Mouse (Mus musculus) liver, embryonic 13.5 days (tissue): ENCODE data around the gene Slc15a4. TPM values are rescaled to one million over a fixed set of nuclear protein-coding genes. Genes with fewer than 3 reads are reported as not detected.

ENCODE experiments used
- ATAC-seq: fragments of 200-750 bp; cut with Nextera tagmentation; 2 replicates; pipeline ENCODE4 v1.8.0; 2017; ENCODE audit warnings: low read depth, mild to moderate bottlenecking, moderate number of reproducible peaks, moderate library complexity
- DNase-seq: peaks from one replicate; pipeline ENCODE4 v3.0.0; 2022
- H3K27ac ChIP-seq: fragments of 300-500 bp; sonication (generic); 2 replicates; pipeline ENCODE4 v1.5.1; 2015; ENCODE audit warnings: moderate library complexity, mild to moderate bottlenecking, inconsistent platforms
- H3K27me3 ChIP-seq: fragments of 300-500 bp; sonication (generic); 2 replicates; pipeline ENCODE4 v1.6.1; 2015; ENCODE audit warnings: mild to moderate bottlenecking, inconsistent platforms
- H3K36me3 ChIP-seq: fragments of 300-500 bp; sonication (generic); 2 replicates; pipeline ENCODE4 v1.6.1; 2015; ENCODE audit warnings: mild to moderate bottlenecking, inconsistent platforms
- H3K4me1 ChIP-seq: fragments of 300-500 bp; sonication (generic); replicated peaks from 2 replicates; pipeline ENCODE4 v1.6.1; 2015; ENCODE audit warnings: inconsistent platforms
- H3K4me2 ChIP-seq: fragments of 300-500 bp; sonication (generic); 2 replicates; pipeline ENCODE4 v1.6.1; 2015; ENCODE audit warnings: inconsistent platforms, mild to moderate bottlenecking, moderate library complexity
- H3K4me3 ChIP-seq: fragments of 300-500 bp; sonication (generic); replicated peaks from 2 replicates; pipeline ENCODE4 v1.5.1; 2015; ENCODE audit warnings: mild to moderate bottlenecking, inconsistent platforms
- H3K9ac ChIP-seq: fragments of 300-500 bp; sonication (generic); 2 replicates; pipeline ENCODE4 v1.6.1; 2015; ENCODE audit warnings: mild to moderate bottlenecking, inconsistent platforms
- H3K9me3 ChIP-seq: fragments of 300-500 bp; sonication (generic); replicated peaks from 2 replicates; pipeline ENCODE4 v1.6.1; 2016; ENCODE audit warnings: inconsistent platforms
- WGBS: fragments of 180-500 bp; shearing (Covaris S2); methylation state at CpG from one replicate; pipeline ENCODE4 v1.1.7; 2015; ENCODE audit not compliant: insufficient replicate concordance; 5-methylcytosine and 5-hydroxymethylcytosine counted together
- polyA plus RNA-seq: library from polyadenylated mRNA; unstranded; fragments of >200 nt; fragmentation: Nextera tagmentation; extraction: Ambion mirVana; gene quantifications from 2 replicates; pipeline ENCODE4 v1.2.1, GENCODE M21; 2015

Gene Slc15a4
- polyA plus RNA-seq, 1 experiment from 2014 or later, result 8.7 TPM

DNA sequence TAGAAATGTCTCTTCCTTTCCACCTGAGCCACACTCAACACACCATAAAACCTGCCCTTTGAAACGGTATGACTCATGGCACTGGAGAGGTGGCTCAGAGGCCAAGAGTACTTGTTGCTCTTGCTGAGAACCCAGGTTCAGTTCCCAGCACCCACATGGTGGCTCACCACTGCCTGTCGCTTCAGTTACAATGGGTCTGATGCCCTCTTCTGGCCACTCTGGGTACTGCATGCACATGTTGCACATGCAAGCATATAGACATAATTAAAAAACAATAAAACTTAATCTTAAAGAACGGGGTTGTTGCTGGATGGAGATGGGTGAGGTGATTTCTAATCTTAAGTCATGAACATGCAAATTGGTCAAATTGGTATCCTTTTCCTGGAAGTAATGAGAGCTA lies 7.7 kb upstream of the Slc15a4 start:
- no peak overlapping the region for H3K4me2 ChIP-seq
- no peak for DNase-seq
- H3K27ac ChIP-seq, result no peak overlapping the region

DNA sequence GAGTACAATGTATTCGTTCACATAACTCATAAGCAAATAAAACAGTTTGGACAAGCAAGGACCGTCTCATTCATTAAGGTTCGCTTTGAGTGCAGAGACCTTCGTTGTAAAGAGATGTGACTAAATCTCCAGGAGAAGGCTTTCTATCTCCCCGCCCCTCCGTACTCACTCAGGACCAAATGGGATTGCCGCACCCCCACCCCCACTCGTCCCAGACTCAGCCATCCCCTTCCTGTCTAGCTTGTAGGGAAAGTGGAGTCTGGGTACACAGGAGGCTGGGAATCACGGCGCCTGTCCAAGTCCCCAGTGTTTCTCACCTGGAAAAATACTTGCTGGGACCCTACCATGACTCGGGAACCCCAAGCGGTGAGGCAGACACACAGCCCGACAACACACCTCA lies 6.9 kb upstream of the Slc15a4 start:
- DNase-seq, result no peak
- Histone ChIP-seq H3K9ac (no peak overlapping the region), H3K27ac (no peak overlapping the region), H3K4me1 (no peaks in the 10 kb centered on the region), H3K4me3 (no peak overlapping the region), H3K9me3 (peaks cover 16% of the 10 kb centered on the region), H3K27me3 (no peaks in the 10 kb centered on the region), H3K4me2 (no peak overlapping the region), H3K36me3 (no peaks in the 10 kb centered on the region)
- no peak for ATAC-seq
- WGBS, result 77% methylated on average over 13 of the region's 13 CpGs

More for the DNA sequence above, 7.7 kb upstream of the Slc15a4 start:
- no peak overlapping the region for H3K9ac ChIP-seq
- 75% methylated on average over 3 of the region's 3 CpGs for WGBS
- no peaks in the 10 kb centered on the region for H3K27me3 ChIP-seq
- H3K36me3 ChIP-seq, result no peaks in the 10 kb centered on the region
- no peaks in the 10 kb centered on the region for H3K4me1 ChIP-seq
- H3K9me3 ChIP-seq, result peaks cover 19% of the 10 kb centered on the region
- no peak overlapping the region for H3K4me3 ChIP-seq
- ATAC-seq, result no peak

DNA sequence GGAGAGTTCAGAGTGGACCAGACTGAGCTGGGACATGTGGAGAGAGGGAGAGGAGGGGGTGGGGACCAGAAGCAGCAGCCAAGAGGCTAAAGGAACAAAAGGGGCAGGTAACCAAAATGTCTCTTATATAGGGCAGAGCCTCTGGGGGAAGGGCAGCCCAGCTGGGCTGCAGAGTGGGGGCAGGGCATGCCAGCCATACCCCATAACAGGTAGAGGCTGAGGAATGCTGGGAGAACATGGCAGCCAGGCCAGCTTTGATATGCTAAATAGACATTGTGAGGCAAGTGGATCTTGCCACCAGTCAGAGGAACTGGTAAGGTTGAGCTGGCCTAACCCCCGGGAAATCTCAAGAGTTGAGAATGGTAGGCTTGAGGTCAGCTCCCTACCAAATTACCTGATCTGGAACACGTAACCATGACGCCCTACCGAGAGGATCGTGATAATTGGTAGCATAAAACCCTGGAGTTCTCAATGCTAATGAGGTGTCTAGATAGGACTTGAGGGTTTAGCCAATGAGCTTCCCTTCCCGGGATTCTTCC lies 6.4 kb upstream of the Slc15a4 start:
- no peak overlapping the region for H3K27ac ChIP-seq
- no peaks in the 10 kb centered on the region for H3K27me3 ChIP-seq
- peaks cover 15% of the 10 kb centered on the region for H3K9me3 ChIP-seq
- H3K4me3 ChIP-seq, result no peak overlapping the region
- no peak overlapping the region for H3K9ac ChIP-seq
- 69% methylated on average over 6 of the region's 6 CpGs for WGBS
- DNase-seq (no peak), ATAC-seq (no peak)
- no peaks in the 10 kb centered on the region for H3K36me3 ChIP-seq
- H3K4me1 ChIP-seq, result no peaks in the 10 kb centered on the region
- H3K4me2 ChIP-seq, result no peak overlapping the region

DNA sequence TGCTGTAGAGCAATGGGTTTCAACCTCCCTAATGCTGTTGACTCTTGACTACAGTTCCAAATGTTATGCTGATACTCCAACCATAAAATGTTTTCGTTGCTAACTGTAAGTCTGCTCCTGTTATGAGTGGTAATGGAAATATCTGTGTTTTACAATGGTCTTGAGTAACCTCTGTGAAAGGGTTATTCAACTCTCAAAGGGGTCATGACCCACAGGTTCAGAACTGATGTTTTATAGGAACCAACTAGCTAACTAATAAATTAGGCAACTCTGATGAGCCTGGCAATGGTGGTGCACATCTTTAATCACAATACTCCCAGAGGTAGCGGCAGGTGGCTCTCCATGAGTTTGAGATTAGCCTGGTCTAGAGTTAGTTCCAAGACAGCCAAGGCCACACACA lies 5.5 kb upstream of the Slc15a4 start:
- 62% methylated on average over 2 of the region's 2 CpGs for WGBS
- H3K4me1 ChIP-seq, result no peaks in the 10 kb centered on the region

DNA sequence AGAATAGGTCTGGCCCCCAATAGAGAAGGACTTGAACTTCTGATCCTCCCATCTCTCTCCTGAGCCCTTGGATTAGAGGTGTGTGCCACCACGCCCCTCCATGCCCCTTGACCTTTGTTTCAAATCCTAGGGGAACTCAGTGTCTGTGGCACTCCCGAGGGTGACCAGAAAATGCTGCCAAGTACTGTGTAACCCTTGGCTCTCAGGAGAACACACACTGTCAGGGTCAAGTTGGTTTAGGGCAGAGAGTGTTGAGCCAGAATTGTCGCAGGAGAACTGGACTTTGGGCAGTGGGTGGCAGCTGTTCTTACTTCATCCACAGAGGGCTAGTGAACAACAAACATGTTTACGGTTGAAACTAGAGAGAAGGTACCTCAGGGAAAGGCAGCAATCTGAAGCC lies 4.9 kb upstream of the Slc15a4 start:
- peaks cover 15% of the 10 kb centered on the region for H3K9me3 ChIP-seq
- no peak overlapping the region for H3K9ac ChIP-seq
- H3K4me3 ChIP-seq, result no peak overlapping the region
- H3K27me3 ChIP-seq, result peaks cover 13% of the 10 kb centered on the region
- no peaks in the 10 kb centered on the region for H3K4me1 ChIP-seq
- no peak for DNase-seq
- no peaks in the 10 kb centered on the region for H3K36me3 ChIP-seq
- ATAC-seq, result no peak
- H3K4me2 ChIP-seq, result no peak overlapping the region
- WGBS, result 57% methylated on average over 4 of the region's 4 CpGs
- no peak overlapping the region for H3K27ac ChIP-seq

More for the DNA sequence above, 5.5 kb upstream of the Slc15a4 start:
- no peak for ATAC-seq
- DNase-seq, result no peak
- H3K27me3 ChIP-seq, result peaks cover 8% of the 10 kb centered on the region
- no peak overlapping the region for H3K4me2 ChIP-seq
- H3K9ac ChIP-seq, result no peak overlapping the region
- H3K4me3 ChIP-seq, result no peak overlapping the region
- H3K9me3 ChIP-seq, result peaks cover 15% of the 10 kb centered on the region
- H3K36me3 ChIP-seq, result no peaks in the 10 kb centered on the region
- no peak overlapping the region for H3K27ac ChIP-seq

DNA sequence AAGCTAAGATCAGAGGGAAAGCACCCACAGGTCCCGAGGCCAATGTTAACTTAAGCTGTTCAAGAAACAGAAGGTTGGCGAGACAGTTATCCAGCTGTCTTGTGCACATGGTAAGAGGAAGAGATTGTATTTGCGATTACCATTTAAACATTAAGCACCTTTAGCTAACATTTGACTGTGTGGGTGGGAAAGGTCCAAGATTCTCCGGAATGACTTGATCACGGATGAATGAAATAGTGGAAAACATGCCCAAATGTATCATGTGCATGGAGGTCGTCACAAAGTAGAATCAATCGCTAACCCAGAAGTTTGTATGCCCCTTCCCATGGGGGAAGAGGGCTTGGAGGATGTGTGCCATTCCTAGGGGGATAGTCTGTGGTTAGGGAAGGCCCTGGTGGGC lies 969 bp upstream of the Slc15a4 start:
- H3K36me3 ChIP-seq, result no peaks in the 10 kb centered on the region
- no peak for ATAC-seq
- no peak for DNase-seq
- no peak overlapping the region for H3K9ac ChIP-seq
- H3K4me3 ChIP-seq, result no peak overlapping the region
- H3K4me1 ChIP-seq, result 0 out of 2 replicates have a peak, but pooled peaks cover 3% of the 10 kb centered on the region
- no peak overlapping the region for H3K27ac ChIP-seq
- 65% methylated on average over 7 of the region's 7 CpGs for whole genome bisulfite sequencing
- no peak overlapping the region for H3K4me2 ChIP-seq
- H3K9me3 ChIP-seq, result no peaks in the 10 kb centered on the region
- peaks cover 32% of the 10 kb centered on the region for H3K27me3 ChIP-seq

DNA sequence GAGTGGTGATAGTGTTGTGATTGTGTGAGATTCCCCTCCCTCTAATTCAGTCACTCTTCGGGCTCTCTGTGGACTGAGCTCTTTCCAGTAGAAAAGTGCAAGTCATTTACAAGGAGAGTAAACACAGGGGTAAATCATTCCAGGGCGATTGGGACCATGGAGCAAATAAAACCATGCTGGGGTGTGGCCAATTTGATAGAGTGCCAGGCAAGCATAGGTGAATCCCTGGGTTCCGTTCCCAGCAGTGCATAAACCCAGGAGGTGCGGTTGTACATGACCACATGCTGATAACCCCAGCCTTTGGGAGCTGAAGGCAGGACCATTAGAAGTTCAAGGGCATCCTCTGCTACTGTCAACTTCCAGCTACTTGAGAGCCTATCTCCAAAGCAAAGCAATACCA lies 491 bp upstream of the Slc15a4 start:
- DNase-seq (no peak), ATAC-seq (no peak)
- peaks cover 32% of the 10 kb centered on the region for H3K27me3 ChIP-seq
- no peak overlapping the region for H3K4me3 ChIP-seq
- H3K27ac ChIP-seq, result no peak overlapping the region
- H3K4me1 ChIP-seq, result 0 out of 2 replicates have a peak, but pooled peaks cover 3% of the 10 kb centered on the region
- H3K9ac ChIP-seq, result no peak overlapping the region
- H3K4me2 ChIP-seq, result peak overlapping the region; percentile 54; the same call in 1 of the 2 replicates
- H3K9me3 ChIP-seq, result no peaks in the 10 kb centered on the region
- H3K36me3 ChIP-seq, result no peaks in the 10 kb centered on the region
- 24% methylated on average over 4 of the region's 4 CpGs for WGBS

DNA sequence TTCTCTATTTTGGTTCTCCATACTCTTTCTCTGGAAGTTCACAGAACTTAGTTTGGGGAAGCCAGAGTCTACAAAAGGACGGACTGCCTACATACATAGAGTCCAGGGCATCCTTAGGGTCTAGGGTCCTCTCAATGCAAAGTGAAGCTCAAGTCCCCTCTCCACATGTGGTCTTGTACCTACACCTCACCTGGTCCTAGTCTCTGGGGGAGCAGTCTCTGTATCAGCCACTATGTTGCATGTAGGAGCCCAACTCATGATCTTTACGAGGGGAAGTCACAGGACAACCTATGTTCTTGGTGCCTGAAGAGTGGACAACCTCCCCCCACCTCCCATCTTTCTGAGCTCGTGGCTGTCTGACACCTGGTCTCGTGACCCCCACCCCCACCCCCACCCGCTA lies 1.0 kb downstream of the Slc15a4 start:
- H3K27me3 ChIP-seq, result peaks cover 32% of the 10 kb centered on the region
- H3K27ac ChIP-seq, result no peak overlapping the region
- 10% methylated on average over 5 of the region's 5 CpGs for WGBS
- H3K4me3 ChIP-seq, result no peak overlapping the region
- no peak overlapping the region for H3K9ac ChIP-seq
- H3K9me3 ChIP-seq, result no peaks in the 10 kb centered on the region; the same call in 1 of the 2 replicates
- H3K4me2 ChIP-seq, result no peak overlapping the region
- DNase-seq (no peak), ATAC-seq (no peak)
- no peaks in the 10 kb centered on the region for H3K36me3 ChIP-seq
- H3K4me1 ChIP-seq, result 0 out of 2 replicates have a peak, but pooled peaks cover 3% of the 10 kb centered on the region

DNA sequence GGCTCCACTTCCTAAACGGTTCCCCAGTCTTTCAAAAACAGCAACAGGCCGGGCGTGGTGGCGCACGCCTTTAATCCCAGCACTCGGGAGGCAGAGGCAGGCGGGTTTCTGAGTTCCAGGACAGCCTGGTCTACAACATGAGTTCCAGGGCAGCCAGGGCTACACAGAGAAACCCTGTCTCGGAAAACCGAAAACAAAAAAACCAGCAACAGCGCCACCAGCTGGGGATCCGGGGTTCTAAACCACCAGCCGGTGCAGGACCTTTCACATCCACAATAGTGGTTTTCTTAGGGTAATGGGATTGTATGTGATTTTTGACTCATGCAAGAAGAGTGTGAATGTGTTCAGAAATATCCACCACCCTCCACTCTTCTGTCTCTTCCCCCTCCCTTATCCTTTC lies 5.5 kb downstream of the Slc15a4 start:
- ATAC-seq (no peak), DNase-seq (no peak)
- H3K4me2 ChIP-seq, result no peak overlapping the region
- 0 out of 2 replicates have a peak, but pooled peaks cover 2% of the 10 kb centered on the region for H3K4me1 ChIP-seq
- H3K36me3 ChIP-seq, result no peaks in the 10 kb centered on the region
- WGBS, result 62% methylated on average over 12 of the region's 12 CpGs
- no peak overlapping the region for H3K27ac ChIP-seq
- no peaks in the 10 kb centered on the region; the same call in 1 of the 2 replicates for H3K9me3 ChIP-seq
- no peak overlapping the region for H3K4me3 ChIP-seq
- no peak overlapping the region for H3K9ac ChIP-seq
- H3K27me3 ChIP-seq, result peaks cover 15% of the 10 kb centered on the region

DNA sequence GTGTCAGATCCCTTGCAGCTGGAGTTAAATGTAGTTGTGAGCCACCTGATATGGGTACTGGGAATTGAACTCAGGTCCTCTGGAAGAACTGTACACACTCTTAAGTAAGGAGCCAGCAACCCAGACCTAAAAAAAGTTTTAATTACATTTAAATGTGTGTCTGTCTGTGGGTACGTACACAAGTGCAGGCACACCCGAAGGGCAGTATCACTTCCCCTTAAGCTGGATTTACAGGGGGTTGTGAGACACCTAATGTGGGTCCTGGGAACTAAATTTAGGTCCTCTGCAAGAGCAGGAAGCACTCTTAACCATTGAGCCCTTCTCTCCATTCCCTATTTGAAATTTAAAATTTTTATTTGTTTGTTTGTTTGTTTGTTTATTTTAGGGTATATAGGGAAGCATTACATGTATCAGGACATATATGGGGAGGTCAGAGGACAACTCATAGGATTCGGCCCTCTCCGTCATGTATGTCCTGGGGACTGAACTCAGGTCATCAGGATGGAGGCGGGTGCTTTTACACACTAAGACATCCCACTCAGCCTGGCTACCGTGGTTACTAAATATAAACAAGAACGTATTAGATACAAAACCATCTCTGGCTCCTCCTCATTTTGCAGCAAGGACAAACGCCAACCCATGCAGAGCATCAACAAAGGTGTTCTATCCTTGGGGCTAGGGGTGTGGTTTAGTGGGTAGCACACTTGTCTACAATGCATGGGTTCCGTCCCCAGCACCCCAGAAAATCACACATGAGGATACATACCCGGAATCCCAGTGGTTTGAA lies 8.1 kb downstream of the Slc15a4 start:
- DNase-seq (no peak), ATAC-seq (no peak)
- Histone ChIP-seq H3K9ac (no peak overlapping the region), H3K27me3 (no peaks in the 10 kb centered on the region), H3K4me2 (no peak overlapping the region), H3K4me3 (no peak overlapping the region), H3K9me3 (no peaks in the 10 kb centered on the region; the same call in 1 of the 2 replicates), H3K36me3 (no peaks in the 10 kb centered on the region), H3K4me1 (peaks cover 4% of the 10 kb centered on the region; the same call in 1 of the 2 replicates), H3K27ac (no peak overlapping the region)
- WGBS, result 58% methylated on average over 10 of the region's 10 CpGs

DNA sequence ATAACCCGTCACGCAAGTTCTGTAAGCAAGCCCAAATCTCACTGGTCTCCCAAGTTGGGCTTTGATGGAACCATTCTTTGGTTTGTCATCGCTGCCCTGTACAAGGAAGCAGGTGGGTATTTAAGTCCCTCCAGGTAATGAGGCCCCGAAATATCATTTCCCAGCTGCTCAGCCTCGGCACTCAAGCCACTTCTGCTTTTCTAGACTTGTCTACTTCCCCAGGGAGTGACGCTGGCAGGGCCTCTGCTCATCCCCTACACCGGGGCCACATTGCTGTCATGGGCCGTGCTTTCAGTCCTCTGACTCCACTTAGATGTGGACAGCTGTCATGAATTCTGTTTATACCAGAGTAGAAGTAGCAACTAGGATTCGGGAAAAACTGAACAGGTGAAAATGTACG lies 11.6 kb downstream of the Slc15a4 start:
- H3K4me2 ChIP-seq, result no peak overlapping the region
- peaks cover 12% of the 10 kb centered on the region for H3K4me1 ChIP-seq
- ATAC-seq (no peak), DNase-seq (no peak)
- H3K9me3 ChIP-seq, result no peaks in the 10 kb centered on the region
- 39% methylated on average over 10 of the region's 10 CpGs for WGBS
- no peaks in the 10 kb centered on the region for H3K36me3 ChIP-seq
- no peaks in the 10 kb centered on the region for H3K27me3 ChIP-seq
- H3K4me3 ChIP-seq, result no peak overlapping the region
- H3K9ac ChIP-seq, result no peak overlapping the region
- H3K27ac ChIP-seq, result no peak overlapping the region

DNA sequence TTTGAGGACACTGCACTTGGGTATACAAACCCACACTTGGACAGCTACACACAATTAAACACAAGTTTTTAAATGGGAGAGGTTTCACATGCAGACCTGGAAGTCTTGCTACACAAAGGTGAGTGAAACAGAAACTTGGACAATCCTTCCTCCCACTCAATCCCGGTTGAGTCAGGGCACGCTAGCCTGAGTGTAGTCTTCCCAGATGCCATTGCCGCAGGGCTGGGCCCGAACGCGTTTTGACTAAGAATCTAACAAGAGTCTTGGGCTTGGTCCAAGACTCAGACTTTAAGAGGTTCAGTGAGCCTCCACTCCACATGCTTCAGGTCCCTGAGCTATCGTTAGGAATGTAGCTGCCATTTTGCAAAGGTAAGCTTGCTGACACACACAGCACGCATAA lies 12.3 kb downstream of the Slc15a4 start:
- Histone ChIP-seq H3K4me3 (no peak overlapping the region), H3K27ac (no peak overlapping the region), H3K36me3 (no peaks in the 10 kb centered on the region), H3K4me1 (peaks cover 19% of the 10 kb centered on the region), H3K9ac (no peak overlapping the region), H3K27me3 (no peaks in the 10 kb centered on the region), H3K4me2 (no peak overlapping the region), H3K9me3 (no peaks in the 10 kb centered on the region)
- ATAC-seq (no peak), DNase-seq (no peak)
- WGBS, result 76% methylated on average over 8 of the region's 8 CpGs
